Mouse (Mus musculus) liver, adult (tissue): ENCODE measurements around the gene Aebp1.

Experiments
- GATA4 ChIP-seq: IDR thresholded peaks from 2 replicates; pipeline ENCODE4 v1.6.1; 2014; ENCODE audit warnings: mild to moderate bottlenecking, low read length; ENCODE audit not compliant: insufficient replicate concordance

The Aebp1 gene

GRCm38 (mm10) chr11:5861678-5862393 lies at the start of gene Aebp1:
TSS of gene Aebp1 (plus strand) at chr11:5861947.
- TF ChIP-seq GATA4, result no peak

DNA sequence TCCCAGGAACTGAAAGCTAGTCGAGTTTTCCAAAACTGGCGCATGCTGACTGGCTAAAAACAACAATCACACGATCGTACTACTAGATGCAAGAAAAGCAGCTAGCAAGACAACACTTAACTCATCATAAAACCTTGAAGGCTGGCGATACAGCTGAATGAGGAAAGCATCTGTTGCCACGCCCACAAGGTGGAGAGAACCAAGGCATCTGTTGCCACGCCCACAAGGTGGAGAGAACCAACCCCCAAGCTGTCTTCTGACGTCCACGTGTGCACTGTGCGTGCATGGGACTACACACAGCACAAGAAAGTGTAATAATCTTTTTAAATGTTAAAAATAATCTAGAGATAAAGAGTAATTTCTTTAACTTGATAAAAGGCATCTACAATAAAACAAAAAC lies 48.4 kb upstream of the Aebp1 start:
- TF ChIP-seq GATA4, result no peak

GRCm38 (mm10) chr11:5819223-5819622 lies 42.5 kb upstream of the Aebp1 start:
- TF ChIP-seq GATA4, result no peak

- no peak for TF ChIP-seq GATA4
These were observed 36.3 kb upstream of the Aebp1 start for GRCm38 (mm10) chr11:5825432-5825831.

- TF ChIP-seq GATA4, result no peak
These were observed 33.8 kb upstream of the Aebp1 start for GRCm38 (mm10) chr11:5827931-5828330.

DNA sequence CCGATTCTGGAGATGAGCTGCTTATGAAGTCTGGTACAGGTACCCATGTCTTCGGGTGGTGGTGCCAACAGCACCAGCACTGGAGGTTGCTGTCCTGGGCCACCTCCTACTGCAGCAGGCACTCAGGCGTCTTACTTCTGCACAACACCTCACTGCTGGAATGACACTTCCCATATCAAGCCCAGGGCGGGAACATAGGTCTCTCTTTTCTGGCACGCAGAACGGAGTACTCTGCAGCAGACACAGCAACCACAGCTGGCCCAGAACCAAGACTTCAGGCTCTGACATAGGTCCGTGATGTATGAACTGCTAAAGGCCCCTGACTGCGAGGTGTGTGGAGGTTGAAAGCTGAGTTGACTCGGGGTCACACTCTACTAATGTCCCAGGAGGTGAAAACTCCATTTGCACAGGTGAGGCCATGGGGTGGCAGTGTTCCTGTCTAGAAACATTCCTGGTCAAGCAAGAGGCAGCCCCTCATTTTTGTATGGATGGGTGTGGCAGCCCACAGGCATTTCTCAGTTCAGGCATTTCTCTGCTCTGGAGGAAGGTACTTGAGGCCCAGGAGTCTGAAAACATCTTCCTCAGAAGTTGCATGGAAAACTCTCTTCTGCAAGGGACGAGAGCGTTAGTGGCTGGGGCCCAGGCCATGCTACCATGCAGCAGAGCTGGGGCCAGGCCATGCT lies 33.1 kb upstream of the Aebp1 start:
- TF ChIP-seq GATA4, result no peak

DNA sequence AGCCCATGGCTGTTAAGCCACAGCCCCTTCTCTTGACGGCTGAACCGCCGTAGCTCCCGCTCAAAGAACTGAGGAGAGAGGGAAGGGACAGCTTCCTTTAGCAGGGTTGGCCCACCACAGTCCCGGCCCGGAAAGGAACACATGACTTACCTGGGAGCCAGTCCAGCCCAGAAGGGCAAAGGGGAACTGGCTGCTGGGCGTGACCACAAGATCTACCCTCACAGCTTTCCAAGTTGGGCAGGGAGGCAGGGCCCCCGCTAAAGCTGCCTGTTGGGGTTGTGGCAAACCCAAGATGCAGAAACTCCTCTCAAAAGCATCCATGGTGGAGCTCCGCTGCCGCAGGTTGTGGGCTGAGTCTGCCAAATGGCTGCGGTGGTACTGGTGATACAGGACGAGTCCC lies 32.4 kb upstream of the Aebp1 start:
- no peak for TF ChIP-seq GATA4

DNA sequence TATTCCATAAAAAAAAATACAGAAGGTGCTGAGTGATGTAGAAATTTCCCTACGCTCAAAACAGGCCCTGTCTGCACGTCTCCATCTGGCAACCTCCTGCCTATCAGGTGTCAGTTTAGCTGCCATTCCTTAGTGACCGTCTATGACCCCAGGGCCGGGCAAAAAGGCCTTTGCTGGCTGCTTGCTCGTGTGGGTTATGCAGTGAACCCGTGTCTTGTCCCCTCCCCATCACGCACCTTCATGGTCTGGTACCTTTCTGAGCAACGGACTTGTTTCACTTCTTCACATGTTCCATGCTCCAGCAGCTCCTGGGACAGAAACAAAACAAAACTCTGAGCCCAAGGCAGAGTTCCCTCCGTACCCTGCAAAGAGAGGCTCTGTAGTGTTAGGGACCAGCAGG lies 27.2 kb upstream of the Aebp1 start:
- TF ChIP-seq GATA4, result no peak

DNA sequence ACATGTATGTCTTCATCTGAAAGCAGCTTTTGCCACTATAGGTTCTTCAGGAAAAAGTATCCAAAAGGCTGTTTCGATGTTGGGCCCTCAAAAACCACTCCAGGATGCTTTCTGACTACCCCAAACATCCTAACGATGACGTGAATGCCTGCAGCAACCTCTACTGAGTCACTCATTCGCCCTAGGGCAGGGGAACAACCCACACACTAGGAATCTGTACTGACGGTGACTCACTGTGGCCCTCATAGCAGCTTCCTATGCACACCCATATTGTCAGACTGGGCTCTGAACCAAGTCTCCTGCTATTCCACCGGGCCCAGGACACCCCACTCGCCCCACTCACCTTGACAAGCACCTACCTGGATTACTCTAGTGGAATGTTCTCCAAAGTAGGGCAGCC lies 26.7 kb upstream of the Aebp1 start:
- no peak for TF ChIP-seq GATA4

DNA sequence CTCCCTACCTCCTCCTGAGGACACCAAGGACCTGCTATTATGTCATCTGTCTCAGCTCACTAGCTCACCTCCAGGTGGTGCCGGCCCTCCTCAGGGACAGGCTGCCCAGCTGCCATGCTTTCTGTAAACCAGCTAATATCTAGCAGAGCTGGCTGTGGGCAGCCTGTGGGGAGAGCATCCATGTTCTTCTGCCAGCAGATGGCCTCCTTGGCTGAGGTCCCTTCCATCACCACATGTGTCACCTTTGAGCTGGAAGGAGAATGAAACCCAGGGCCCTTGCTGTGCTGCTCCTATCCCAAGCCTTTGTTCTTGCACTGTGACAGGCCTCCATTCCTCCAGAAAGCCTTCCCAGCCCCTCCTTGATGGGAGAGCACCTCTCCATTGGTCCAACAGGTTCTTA lies 25.6 kb upstream of the Aebp1 start:
- TF ChIP-seq GATA4, result no peak

DNA sequence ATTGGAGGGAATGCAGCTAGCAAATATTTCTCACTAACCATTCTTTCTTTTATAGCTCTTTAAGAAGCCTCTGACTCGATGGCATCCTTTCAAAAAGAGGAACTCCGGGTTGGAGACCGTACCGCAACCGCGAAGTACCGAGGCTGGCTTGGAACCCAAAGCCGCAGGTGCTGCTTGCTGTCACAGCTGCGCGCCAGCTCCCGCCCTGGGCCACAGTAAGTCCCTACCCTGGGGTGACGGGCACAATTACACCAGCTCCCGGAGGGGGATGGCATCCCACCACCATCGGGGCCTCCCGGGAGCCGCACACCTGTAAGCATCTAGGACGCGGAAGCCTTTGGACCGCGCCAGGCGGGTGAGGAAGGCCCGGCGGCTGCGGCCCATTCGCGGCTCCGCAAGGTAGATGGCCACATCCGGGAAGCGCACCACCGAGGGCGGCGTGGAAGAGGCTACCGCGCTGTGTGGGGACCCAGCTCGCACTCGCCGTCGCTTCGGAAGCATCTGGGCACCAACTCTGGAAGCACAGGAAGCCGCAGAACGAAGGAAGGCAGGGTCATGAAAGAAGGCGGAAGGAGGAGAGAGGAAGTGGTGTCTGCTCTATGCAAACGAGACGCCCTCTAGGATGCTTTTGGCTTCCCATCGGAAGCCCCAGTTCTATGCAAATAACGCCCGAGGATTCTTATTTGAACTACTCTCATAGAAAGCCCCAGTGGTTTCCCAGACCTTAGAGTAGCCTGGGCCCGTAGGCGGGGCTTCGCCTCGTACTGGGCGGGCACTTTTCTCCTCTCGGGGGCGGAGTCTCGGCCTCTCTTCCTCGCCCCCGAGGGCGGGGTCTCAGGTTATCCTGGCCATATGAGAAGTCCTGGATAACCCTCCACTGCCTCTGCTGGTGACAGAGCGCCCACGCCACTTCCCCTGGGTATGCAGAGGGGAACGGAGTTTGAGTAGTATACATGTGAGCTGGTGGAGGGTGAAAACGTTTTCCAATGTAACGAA lies 24.2 kb upstream of the Aebp1 start, which contains the start of gene Polm:
Gene Polm, minus strand, starts transcription at position 766 of the 996 bp plus-strand sequence.
- no peak for TF ChIP-seq GATA4

DNA sequence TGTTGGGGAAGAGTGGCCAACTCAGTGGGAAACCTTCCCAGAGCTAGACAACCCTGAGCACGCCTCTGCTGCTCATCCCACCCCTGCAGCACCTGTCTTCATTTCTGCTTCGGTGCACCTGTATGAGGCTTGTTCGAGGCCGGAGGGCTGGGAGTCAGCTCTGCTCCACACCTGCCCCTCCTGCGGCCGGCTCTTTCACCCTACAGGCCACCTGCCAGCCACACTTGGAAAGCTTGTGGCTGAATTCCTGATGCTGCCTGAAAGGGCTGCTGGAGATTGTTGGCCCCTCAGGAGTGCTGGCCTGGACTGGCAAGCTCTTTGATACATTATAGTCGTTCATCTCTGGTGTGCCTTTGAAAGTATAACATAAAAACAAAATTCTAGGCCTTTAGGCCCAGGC lies 21.4 kb upstream of the Aebp1 start:
- TF ChIP-seq GATA4, result no peak

- no peak for TF ChIP-seq GATA4
These were observed 20.0 kb upstream of the Aebp1 start for GRCm38 (mm10) chr11:5841751-5842150.

DNA sequence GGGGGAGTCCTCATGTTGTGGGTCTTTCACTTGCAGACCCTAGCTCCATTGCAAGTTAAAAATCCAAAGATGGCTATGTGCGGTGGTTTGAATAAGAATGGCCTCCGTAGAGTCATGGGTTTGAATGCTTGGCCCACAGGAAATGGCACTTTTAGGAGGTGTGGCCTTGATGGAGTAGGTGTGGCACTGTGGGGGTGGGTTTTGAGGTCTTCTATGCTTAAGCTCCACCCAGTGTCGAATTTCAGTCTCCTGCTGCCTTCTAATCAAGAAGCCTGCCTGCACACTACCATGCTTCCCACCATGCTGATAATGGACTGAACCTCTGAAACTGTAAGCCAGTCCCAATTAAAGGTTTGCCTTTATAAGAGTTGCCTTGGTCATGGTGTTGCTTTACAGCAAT lies 18.6 kb upstream of the Aebp1 start:
- TF ChIP-seq GATA4, result no peak

- TF ChIP-seq GATA4, result 0 out of 2 replicates have a peak, but pooled peaks have one; percentile 8
These were observed 15.0 kb upstream of the Aebp1 start for GRCm38 (mm10) chr11:5846639-5847345.
